Mouse (Mus musculus) left cerebral cortex, postnatal 4 days (tissue): ENCODE results near the gene Nufip2. TPM values are rescaled to one million over a fixed set of nuclear protein-coding genes. Genes with fewer than 3 reads are reported as not detected.
A peak's percentile ranks its signal among the peaks of the same experiment; 100 is the strongest.
"Not testable (repeated sequence)": the region's sequence is repeated elsewhere in the genome, so short reads cannot be mapped to it uniquely, and the experiment has no call there.

Experiments
- DNase-seq: peaks from one replicate; pipeline ENCODE4 v3.0.0-alpha.2; 2022
- intact Hi-C: fragments of 180-260 bp; cut with DNase I; formaldehyde crosslinking; loops from one replicate; pipeline ENCODE4 v1.15.1; 2025
- total RNA-seq, 2 experiments: library from RNA; stranded (reverse); gene quantifications; 2 replicates each; pipeline ENCODE4 v1.2.3; 2021

Nufip2 gene
- total RNA-seq, result 10 to 100 TPM; 74.1 to 76.0 TPM

- intact Hi-C loops, result no loop called here
- peak; percentile 99 for DNase-seq
These were observed at the start of gene Nufip2 for GRCm38 (mm10) chr11:77685383-77686265. Gene Nufip2, plus strand, starts transcription at chr11:77686155.

GRCm38 (mm10) chr11:77641390-77641789 is 44.6 kb upstream of the Nufip2 start:
- intact Hi-C loops, result no loop called here
- no peak for DNase-seq

DNA sequence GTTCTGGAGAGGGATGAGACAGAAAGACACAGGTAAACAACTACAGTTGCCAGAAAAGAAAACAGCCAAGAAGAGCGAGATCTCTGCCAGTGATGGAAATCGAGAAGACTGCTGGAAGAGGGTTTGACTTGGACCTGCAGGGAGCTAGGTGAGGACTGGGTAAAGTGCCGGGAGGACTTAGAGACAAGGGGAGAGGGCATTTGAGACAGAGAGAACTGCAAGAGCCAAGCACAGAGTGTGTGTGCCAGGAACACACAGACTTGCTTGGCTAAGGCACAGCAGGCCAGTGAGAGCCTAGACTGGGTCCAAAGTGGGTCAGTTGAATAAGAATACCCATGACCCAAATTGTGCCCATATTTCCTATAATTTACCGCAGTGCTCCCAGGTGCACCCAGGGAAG is 40.5 kb upstream of the Nufip2 start:
- DNase-seq, result no peak
- intact Hi-C loops, result no loop called here

DNA sequence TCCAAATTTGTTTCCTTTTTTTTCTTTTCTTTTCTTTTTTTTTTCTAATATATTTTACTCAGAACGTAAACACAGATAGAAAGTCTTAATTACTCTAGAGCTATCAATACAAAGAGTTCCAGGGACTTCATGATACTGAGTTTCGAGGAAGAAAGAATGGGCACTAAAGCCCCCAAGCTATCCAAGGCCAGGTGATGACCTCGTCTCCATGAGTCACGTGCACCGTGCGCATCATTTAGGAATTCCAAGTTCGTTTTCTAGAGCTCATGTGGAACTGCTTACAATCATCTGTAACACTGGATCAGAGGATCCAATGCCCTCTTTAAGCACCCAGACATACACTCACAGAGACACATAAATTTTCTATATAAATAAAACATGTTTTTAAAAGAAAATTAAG is 37.1 kb upstream of the Nufip2 start:
- DNase-seq, result no peak
- intact Hi-C loops, result no loop called here

DNA sequence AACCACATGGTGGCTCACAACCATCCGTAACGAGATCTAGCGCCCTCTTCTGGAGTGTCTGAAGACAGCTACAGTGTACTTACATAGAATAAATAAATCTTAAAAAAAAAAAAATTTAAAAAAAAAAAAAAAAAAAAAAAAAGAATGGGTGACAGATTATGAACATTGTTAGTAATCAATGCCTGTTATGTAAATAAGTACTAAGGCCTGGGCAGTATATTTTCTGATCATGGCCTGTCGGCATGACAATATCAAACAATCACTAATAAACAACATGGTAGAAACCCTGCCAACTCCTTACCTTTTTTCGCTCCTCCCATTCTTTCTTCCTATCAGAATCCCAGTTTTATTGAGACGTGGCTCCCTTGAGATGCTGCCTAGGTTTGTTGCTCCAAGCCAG is 33.5 kb upstream of the Nufip2 start:
- no peak for DNase-seq

GRCm38 (mm10) chr11:77653406-77654190 is 32.4 kb upstream of the Nufip2 start:
- intact Hi-C loops, DNase-seq: not testable (repeated sequence)

More for the DNA sequence above, 33.5 kb upstream of the Nufip2 start:
- intact Hi-C loops, result no loop called here

- DNase-seq, result no peak
- intact Hi-C loops, result no loop called here
These were observed 26.0 kb upstream of the Nufip2 start for GRCm38 (mm10) chr11:77659986-77660385.

GRCm38 (mm10) chr11:77663639-77664038 is 22.3 kb upstream of the Nufip2 start:
- intact Hi-C loops, result no loop called here
- DNase-seq, result no peak

DNA sequence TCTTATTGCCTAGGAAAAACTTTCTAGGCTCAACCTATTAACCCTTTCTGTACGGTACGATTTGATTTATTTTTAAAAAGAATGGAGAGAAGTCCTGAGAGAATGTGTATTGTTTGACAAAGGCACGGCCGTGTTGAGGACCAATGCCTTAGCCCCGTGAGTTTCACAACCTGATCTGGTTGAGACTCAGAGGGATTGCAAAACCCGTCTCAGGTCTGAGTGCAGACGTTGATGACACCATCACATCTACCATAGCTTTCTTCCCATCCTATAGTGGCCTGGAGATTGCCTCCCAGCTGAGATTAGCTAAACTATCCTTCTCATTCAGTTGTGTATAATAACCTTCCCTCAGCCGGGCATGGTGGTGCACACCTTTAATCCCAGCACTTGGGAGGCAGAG is 21.9 kb upstream of the Nufip2 start:
- intact Hi-C loops, result no loop called here
- DNase-seq, result no peak

- intact Hi-C loops, result not testable (repeated sequence)
These were observed 20.6 kb upstream of the Nufip2 start for GRCm38 (mm10) chr11:77665384-77665783.

DNA sequence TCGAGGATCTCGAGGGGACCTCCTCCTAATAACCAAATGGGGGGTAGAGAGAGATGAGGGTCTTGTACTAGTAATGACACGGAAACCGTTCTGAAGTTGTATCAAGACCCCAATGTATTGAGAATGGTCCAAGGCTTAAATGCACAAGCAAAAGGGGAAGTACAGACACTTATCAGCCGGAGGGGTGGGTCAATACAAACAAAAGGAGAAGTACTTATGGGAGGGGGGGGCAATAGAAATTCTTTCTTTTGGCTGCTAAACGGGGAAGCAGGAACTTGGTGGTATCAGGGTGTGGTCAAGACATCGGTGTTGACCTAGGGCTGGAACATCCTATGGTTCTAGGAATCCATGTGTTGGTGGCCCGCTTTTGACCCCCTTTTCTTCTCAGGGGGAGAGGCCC is 19.2 kb upstream of the Nufip2 start:
- DNase-seq, intact Hi-C loops: not testable (repeated sequence)

More at GRCm38 (mm10) chr11:77665384-77665783, 20.6 kb upstream of the Nufip2 start:
- not testable (repeated sequence) for DNase-seq

- intact Hi-C loops, result no loop called here
- no peak for DNase-seq
These were observed 13.2 kb upstream of the Nufip2 start for GRCm38 (mm10) chr11:77672746-77673145.

GRCm38 (mm10) chr11:77673428-77673991 is 12.4 kb upstream of the Nufip2 start:
- no peak for DNase-seq
- intact Hi-C loops, result no loop called here

DNA sequence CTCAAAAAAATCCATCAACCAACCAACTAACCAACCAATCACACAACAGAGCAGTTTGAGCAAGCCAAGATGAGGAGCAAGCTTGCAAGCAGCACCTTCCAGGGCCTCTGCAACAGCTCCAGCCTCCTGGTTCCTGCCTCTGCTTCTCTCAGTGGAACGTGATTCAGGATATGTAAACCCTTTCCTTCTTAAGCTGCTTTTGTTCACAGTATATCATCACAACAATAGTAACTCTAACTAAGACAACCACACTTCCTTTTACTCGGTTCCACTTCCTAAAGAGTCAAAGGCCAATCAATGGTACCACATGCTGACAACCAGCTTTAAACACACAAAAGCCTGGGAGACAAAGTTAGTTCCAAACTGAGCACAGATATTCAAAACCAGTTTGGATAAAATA is 5.9 kb upstream of the Nufip2 start:
- intact Hi-C loops, result no loop called here
- no peak for DNase-seq

GRCm38 (mm10) chr11:77684896-77685295 is 1.1 kb upstream of the Nufip2 start:
- intact Hi-C loops, result no loop called here
- DNase-seq, result no peak

- peak; percentile 40 for DNase-seq
These were observed 438 bp downstream of the Nufip2 start for GRCm38 (mm10) chr11:77686346-77686840.

GRCm38 (mm10) chr11:77686841-77687540 is 1.0 kb downstream of the Nufip2 start:
- DNase-seq, result peak; percentile 62
- intact Hi-C loops, result no loop called here

More at GRCm38 (mm10) chr11:77686346-77686840, 438 bp downstream of the Nufip2 start:
- intact Hi-C loops, result no loop called here

- DNase-seq, result peak; percentile 44
- intact Hi-C loops, result no loop called here
These were observed 1.7 kb downstream of the Nufip2 start for GRCm38 (mm10) chr11:77687541-77688131.

DNA sequence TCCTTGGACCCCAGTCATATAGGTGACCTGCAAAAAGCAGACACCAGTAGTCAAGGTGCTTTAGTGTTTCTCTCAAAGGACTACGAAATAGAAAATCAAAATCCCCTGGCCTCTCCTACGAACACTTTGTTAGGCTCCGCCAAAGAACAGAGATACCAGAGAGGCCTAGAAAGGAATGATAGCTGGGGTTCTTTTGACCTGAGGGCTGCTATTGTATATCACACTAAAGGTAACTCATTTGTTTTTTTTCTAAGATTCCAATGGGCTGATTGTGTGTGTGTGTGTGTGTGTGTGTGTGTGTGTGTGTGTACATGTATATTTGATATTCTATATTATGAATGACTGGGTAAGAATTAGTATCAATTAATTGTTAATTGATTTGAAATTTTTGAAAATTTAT is 7.1 kb downstream of the Nufip2 start:
- intact Hi-C loops, result no loop called here
- no peak for DNase-seq

- intact Hi-C loops, result no loop called here
- no peak for DNase-seq
These were observed 11.3 kb downstream of the Nufip2 start for GRCm38 (mm10) chr11:77697232-77697631.
